Mouse (Mus musculus) inflammation-experienced regulatory T-cells, adult 6 months (primary cell): Measurements from ENCODE around the gene Galntl6. TPM values are rescaled to one million over a fixed set of nuclear protein-coding genes. Genes with fewer than 3 reads are reported as not detected.

Source experiments
- ATAC-seq: one replicate; pipeline ENCODE4 v1.8.0; 2017
- polyA plus RNA-seq, 3 experiments: library from polyadenylated mRNA; unstranded; fragments of 100-300 nt; shearing (Covaris generic); gene quantifications; one replicate each; pipeline ENCODE4 v1.2.1; 2017

Galntl6 gene
- under 1 TPM in 1 of 3 experiments, not detected in 2; 0.05 TPM for polyA plus RNA-seq

DNA sequence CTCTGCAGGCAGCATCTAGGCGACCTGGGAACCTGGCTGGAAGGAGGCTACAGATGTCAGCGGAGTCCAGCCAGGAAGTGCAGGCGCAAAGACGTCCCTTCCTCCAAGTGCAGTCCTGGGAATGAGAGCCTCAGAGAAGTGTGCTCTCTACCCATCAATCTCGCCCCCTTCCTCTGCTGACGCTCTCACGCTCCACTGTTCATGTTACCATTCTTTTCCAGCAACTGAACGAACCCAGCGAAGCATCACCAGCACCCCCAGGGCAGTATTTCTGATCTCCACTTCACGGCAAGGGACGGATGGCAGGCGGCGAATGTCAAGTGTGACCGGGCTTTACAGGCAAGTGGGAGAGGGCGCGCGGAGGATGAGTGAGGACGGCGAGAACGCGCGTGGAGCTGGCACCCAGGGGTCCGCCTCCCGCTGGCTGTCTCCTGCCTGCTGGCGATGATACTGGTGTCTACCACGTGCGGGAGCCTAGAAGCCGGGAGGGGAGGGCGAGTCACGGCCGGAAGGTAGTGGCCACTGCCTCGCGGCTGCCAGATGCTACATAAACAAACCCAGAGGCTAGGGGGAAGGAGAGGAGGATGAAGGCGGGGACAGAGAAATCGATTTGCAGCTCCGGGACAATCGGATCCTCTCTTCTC, at the start of gene Galntl6:
Gene Galntl6, minus strand, starts transcription at position 445 of the 644 bp plus-strand sequence.
- no peak for ATAC-seq

DNA sequence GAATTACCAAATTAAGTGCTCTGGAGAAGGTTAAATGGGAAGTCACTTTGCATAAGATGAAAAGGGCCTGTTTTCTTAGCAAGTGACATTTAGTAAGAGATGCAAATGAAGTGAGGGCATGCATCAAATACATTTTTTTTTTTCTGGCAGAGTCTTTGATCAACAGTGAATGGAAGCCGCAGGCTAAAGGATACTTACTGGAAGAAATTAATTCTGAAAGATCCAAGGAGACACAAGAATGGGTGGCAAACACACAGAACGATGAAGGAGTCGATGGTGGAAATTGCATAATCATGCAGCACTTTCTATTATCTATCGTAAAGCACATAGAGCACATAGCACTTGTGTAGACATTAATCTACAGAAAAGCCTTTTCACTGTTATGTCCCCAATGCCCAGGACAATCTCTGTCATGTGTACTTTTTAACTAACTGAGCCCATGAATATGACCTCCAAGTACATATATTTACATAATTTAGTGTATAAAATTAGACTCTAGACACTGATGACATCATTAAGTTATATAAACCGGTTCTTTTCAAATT, 44.8 kb upstream of the Galntl6 start:
- ATAC-seq: no peak

DNA sequence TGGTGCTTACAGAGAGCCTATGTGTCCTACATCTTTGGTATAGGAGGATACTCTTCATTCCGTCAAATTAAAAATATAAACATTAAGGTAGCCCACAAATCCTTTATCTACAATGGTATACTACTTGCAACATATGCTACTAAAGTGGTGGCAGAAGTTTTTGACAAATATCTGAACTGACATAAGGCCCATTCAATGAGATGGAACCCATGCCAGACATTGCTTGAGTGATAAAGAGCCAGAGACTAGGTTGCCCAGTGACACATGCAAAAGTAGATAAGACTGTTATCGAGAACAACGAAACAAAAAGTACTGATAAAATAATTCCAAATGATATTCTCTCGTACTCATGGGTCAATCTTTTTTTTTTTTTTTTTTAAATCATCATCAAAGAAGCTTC, 31.3 kb upstream of the Galntl6 start:
- ATAC-seq: no peak

DNA sequence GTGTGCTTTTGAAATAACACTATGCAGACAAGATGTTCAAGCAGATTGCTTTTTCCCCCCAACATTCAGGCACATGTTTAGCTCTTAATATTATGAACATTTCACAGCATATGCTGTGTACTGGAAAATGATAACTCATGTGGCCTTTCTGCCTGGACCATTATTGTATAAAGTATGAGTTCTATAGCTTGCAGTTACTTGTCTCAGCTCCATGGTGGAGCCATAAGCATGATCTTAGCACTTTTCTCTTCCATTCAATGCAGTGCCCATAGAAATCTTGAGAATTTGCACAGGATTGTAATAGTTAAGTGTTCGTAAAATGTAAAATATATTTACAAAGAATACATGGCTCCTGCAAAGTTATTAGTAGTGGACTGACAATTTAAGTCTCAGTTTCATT, 18.6 kb upstream of the Galntl6 start:
- no peak for ATAC-seq

DNA sequence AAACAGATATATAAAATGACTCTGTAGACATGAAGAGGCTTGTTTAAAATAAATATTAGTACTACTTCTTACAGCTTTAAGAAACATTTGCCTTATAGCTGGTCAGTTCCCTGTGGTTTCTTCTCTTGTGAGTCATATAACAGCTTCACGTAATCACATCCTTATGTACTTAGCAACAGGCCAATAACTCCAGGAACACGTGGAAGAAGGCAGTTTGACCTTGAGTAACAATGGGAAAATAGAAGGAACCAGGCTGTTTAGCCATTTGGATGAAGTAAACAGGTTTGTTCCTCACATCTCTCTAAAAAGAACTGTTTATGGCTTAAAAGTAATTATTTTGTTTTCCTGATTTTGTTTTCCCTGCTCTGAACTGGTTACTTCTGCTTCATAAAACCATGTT, 2.7 kb upstream of the Galntl6 start:
- no peak for ATAC-seq

DNA sequence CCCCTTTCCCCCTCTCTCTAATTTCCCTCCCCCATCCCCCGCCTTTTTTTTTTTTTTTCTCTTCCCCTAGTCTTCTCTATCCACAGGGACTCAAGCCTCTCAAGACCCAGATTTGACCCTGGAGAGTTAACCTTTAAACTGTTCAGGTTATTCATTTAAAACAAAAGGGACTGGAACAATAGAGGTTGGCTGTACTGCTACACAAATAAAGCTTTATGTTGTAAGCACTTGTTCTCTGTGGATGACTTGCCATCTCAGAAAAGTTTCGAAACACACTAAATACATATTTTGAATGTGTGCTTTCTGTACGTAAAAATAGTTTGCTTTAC, 1.2 kb upstream of the Galntl6 start:
- no peak for ATAC-seq

DNA sequence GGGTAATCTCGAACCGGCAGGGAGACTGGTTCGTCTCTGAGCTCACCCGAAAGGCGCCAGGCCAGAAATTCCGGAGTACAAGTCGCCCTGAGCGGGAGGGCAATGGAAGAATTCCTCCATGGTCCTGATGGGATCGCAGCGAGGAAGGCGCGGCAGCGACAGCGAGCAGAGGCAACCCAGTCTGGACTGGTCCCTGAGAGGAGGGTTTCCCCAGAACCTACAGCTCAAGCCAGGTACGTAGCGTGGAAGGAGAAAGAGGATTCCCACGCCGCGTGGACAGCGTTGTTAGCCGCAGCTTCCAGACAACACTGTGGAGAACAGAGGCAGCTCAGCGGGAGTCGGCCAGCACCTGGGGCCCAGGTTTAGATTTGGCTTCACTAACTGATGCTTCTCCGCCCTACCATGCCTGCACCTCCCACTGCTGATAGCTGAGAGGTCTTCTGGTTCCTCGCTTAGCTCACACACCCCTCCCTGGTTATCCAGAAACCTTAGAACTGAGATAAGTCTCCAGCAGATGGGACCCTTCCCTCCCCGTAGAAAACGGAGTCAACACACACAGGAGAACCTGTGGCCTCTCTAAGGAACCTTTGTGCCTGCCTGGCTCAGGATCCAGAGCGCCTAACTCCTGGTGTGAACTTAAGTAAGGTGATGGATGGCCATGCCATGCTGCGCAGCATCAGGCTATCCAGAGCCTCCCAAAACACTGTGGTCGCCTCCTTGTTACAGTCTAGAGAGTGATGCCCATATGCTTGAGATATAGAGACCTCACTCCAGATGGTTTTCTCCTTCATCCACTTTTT, 600 bp upstream of the Galntl6 start:
- ATAC-seq: no peak

DNA sequence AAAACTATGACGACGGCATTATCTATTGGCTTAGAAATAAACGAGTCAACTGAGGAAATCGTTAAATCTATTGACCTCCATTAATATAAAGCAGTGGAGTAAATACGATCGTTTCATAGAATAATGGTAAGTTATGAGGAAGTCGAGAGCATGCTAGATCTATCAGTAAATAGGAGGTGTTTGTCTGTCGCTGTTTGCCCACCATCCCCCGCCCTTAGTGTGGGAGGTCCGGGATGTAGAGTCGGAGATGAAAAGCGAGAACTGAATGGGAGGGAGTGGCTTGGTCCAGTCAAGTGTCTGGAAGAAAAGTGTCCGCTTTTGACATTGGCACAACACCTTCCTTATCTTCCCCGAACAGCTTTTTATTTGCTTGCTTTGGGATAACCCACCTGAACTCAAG, 763 bp downstream of the Galntl6 start, which contains the start of gene BC030500:
Gene BC030500, plus strand, starts transcription at position 79 of the 400 bp plus-strand sequence.
- no peak for ATAC-seq

DNA sequence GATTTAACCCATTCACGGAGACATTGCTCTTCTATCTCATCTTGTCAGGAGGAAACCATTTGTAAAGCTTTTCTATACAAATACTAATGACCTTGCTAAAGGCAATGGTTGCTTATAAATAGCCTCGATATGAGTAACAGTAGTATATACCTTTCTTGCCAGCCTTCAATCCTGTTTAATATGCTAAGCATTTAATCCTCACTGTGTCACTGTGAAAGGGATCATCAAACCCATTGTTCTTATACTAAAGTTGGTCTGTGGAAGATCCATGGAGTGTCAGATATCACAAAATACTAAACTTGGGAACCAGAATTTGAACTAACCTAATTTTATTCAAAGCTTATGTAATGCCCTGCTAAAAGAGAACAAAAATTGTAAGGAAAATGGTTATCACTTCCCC, 8.0 kb downstream of the Galntl6 start:
- no peak for ATAC-seq

DNA sequence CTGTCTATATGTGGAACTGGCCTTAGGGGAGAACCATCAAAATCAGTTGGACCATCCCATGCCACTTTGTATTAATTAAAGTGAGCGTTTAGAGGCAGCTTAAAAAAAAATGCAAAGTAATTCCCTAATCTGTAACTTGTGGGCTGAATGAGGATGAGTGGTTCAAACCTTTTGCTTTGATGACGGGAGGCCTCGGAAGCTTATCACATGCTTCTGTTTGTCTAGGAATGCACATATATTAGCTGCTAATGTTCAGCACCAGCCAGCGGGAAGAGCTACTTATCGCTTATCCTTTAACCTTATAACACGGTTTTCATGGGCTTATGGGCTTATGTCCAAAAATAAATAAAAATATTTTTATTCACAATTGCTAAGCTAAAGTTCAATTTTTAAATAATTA, 16.5 kb downstream of the Galntl6 start:
- no peak for ATAC-seq

DNA sequence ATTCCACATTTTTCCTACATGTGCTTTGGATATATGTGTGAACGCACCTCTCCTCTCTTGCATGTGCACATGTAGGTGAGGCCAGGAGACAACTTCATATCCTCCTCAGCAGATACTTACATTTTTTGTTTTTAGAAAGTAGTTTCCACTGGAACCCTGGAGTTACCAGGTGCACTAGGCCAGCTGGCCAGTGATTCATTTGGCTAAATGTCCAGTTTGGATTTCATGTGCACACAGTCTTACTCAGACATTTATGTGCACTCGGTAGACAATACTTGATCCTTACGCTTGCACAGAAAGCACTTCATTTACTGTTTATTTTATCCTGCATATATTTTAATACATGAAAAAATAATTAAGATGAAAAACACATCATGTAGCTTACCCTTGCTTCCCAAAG, 21.8 kb downstream of the Galntl6 start:
- no peak for ATAC-seq

DNA sequence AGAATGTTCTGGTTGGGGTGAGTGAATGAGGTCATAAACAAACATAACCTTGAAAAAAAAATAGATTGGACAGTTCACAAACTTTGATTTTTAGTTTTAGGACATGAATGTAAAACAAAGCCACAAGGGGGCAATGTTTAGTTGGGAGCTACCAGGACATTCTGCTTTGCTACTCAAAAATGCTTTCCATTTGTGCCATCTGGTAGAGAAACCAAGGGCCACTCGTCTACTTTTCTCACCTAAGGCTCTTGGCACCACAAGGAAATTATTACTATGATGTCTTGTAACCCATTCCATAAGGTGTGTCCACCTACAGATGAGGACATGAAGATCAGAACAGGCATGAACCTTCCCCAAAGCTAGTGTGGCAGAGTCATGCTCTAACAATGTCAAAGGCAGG, 26.0 kb downstream of the Galntl6 start:
- ATAC-seq: no peak

DNA sequence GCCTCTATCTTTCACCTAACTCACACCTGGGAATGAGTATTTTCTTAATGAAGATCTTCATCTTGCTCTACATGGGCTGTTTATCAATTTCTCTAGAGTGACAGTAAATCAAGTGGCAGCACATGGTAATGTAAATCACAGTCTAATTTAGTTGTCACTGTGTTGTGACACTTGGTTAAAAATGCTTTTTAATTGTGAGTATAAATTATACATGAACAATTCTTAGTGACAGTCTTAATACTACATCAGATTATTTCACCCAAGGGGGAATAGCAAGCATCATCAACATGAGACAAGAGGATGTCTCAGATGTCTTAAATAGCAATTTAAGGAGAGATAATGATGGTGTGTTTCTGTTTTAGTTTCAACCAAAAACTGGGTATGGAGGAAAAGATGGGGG, 88.1 kb downstream of the Galntl6 start:
- no peak for ATAC-seq

DNA sequence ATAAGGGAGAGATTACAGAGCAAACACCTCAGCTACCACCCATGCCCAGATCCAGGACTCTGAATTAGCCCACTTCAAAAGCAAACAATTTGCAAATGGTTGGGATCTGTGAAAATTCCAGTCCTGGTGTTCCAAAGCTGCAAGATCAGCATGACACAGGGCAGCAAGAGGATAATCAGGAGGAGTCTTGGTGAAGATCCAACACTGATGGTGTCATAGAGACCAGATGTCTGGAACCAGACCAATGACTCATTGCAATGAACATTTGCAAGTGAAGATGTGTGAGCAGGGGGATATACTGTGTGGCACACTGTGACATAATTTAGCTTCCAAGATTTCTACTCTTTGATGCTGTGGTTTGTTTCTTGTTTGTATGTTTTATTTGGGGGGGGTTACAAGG, 107.2 kb downstream of the Galntl6 start:
- no peak for ATAC-seq

DNA sequence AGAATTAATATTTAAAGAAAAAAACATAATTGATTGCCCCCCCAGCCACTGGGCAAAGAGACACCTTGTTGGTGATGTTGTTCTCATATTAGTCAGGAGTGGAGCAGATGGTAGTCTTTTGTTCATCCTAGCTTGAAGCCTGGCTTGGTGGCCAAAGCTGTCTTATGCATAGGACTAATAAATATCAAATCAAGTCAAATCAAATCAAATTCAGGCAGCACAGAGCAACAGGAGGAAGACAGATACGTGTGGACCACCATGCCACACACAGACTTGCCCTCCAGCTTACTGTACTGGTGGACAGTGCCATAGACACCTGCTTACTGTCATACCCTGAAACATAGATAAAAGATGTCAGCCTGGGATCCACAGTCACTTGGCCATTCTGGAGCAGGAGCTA, 110.6 kb downstream of the Galntl6 start:
- no peak for ATAC-seq

DNA sequence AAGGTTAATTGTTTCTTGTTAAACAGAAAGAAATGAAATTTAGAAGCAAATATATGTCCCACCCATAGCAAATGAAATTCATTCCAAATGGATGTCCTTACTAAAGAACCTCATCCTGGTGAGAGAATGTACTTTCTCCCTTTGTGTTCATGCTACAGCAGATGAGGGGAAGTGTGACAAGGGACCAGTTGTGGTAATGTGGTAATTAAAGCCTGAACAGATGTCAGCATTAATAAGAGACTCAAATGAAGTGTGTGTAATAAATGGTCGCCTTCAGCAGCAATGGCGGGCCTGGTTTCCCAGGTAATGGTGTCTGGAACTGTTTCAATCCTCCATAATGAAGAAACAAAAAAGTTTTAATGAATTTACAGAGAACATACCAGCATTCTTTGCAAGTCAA, 158.7 kb downstream of the Galntl6 start:
- no peak for ATAC-seq

DNA sequence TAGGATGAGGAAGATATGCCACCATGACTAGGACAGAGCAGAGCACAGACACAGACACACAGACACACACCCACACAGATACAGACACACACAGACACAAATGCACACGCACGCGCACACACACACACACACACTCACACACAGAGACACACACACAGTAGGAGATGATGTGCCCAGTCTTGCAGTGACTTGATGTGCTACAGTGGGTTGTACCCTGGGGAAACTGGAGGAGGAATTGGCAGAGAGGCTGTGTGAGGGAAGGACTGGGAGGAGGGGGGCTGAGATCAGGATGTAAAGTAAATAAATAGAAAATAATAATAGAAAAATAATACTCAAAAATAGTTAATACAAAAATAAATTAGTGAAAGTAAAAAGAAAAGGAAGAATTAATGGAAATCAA, 174.5 kb downstream of the Galntl6 start:
- no peak for ATAC-seq

DNA sequence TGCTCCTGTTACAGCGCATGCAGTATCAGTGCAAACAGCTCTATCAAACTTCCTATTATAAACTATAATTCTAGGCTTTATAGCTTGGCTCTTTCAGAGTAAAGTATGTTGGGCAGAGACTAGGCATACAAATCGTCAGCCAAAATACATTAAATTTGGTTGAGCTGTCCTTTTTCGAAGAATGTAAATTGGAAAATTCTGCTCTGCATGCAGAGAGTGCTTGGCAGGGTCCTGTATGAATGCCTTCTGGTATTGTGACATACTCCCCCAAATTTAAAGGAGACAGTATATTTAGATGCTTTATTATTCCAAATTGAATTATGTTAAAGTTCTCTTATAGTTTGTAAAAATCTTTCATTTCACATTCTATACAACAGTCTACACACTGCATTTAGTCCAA, 220.7 kb downstream of the Galntl6 start:
- no peak for ATAC-seq

DNA sequence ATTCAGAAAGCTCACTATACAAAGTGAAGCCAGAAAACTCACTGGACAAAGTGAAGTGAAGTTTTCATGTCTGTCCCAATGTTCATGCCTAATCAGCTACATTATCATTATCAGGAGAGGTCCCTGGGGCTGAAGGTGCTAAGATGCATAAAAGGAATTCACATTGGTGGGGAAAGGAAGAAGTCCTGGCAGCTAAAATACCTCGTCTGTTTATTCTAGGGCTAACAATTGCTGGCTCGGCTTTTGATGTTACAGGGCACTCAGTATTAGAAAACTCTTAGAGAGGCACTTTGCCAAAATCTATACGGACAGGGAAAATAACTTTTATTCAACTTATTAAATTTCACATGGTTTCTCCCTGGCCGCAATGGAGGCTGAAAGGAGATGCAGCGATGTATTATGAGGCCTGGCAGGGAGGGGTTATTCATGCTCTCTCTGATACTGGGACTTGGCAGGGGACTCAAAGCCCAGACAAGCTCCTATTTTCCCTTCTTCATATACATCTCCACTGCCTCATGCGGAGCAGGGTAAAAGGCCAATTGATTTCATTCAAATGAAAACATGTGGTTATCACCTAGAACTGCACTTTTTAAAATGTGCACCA, 234.5 kb downstream of the Galntl6 start:
- ATAC-seq: no peak

DNA sequence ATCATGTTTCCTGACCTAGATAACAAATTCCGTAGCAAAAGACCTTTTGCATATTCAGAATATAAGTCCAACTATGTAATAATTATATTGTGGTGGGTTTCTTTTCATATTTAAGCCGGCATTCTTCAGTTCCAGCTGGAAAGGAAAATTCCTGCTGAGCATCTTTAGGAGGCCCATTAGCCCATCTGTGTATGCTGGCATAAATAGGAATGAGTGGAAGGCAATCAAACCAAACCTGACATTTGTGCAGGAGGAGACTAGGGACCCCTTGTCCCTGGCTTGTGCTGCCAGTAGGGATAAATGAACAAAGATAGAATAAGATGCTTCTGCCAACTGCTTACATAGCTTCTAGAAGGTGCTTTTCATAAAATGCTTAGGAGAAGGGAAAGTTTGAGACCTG, 243.4 kb downstream of the Galntl6 start:
- no peak for ATAC-seq

DNA sequence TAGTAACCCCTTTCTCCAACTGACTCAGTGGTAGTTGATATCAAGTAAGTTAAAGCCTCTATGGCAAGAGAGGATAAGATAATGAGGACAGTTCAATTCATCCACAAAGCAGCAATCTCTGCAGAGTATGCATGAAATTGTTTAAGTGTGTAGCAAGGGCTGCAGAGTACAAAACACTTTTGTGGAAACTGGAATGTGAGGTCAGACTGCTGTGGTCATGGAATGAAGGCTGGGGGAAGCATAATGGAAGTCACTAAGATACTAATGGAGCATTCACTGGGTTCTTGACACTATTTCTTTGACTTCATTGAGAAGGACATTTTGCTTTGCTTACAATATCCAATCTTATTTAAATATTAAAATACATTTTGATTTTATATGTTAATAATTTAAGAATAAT, 252.4 kb downstream of the Galntl6 start:
- ATAC-seq: no peak

DNA sequence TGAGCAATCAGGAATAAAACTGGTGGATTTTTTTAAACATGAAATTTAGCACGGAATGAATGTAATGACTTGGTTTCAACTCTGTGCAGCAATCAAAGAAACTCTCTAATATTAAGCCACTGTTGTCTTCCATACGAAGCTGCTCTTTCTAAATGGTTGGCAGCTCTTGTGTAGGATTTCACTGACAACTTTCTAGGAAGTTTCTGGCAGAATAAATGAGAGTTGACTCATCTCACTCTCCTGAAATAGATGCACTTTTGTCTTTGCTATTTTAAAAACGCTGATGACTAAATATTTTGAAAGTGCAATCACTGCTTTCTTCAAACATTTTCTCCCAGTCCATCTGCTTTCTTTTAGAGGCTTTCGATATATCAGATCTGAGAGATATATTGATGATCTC, 256.8 kb downstream of the Galntl6 start:
- ATAC-seq: no peak

DNA sequence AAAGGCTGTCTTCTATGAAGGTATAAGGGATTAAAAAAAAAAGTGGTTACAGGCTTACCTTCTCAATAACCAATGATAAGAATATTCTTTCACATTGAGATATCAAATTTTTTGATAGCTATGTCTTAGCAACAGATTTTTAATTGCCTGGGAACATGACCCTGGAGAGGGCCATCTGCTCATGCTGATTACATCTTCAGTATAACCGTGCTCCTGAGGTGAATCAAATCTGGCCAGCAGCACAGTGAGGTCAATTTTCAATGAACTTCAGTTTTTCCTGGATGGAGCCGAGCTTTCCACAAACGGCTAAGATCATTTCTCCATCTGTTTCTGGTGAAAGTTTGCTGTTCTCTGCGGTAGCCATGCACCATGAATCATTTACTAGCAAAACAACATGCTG, 306.0 kb downstream of the Galntl6 start:
- no peak for ATAC-seq

DNA sequence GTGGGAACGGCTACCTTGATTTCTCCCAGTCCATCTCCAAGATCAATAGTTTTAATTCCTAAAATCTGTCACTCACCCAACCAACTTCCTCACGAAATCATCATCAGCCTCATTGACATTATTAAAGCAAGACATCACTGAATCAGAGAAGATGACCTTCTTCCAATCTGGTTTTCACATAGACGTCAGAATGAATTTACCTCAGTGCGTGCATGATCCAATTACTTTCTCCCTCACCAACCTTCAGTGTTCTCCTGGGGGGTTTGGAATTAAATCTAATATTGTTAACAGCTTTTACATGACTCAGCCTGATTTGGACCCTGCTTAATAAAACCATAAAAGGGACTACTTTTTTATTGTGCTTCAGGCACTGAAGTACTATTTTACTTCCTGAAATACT, 307.7 kb downstream of the Galntl6 start:
- no peak for ATAC-seq
